Mouse (Mus musculus) hematopoietic multipotent progenitor cell, adult 10-12 weeks (in vitro differentiated cells): ENCODE data around the gene Adprh. TPM values are rescaled to one million over a fixed set of nuclear protein-coding genes. Genes with fewer than 3 reads are reported as not detected.

Source experiments
- polyA plus RNA-seq: library from polyadenylated mRNA; stranded (reverse); fragments of >175 nt; gene quantifications from 2 replicates; pipeline ENCODE4 v1.2.3, GENCODE M21; 2012; ENCODE audit warnings: low replicate concordance

Adprh gene
- polyA plus RNA-seq, result 130 and 341 TPM in 2 replicates

GRCm38 (mm10) chr16:38452442-38453202 is at the start of gene Adprh:
Gene Adprh (minus strand): TSS chr16:38452703.

GRCm38 (mm10) chr16:38455511-38456418 is 3.3 kb upstream of the Adprh start, which contains the start of gene Cd80:
Gene Cd80 (plus strand): TSS chr16:38455561.

GRCm38 (mm10) chr16:38432498-38433425 is 19.7 kb downstream of the Adprh start, which contains the start of gene Pla1a:
Gene Pla1a (minus strand): TSS chr16:38433145.

Other genes starting within 250 kb of the Adprh start
- gene Nr1i2, start 157.9 kb downstream of the Adprh start, polyA plus RNA-seq, result not detected in 2 replicates
- not detected in 2 replicates for gene Maats1, start 110.6 kb downstream of the Adprh start, polyA plus RNA-seq
- gene Cox17, start 105.7 kb downstream of the Adprh start, polyA plus RNA-seq, result 107 and 143 TPM in 2 replicates
- 175 and 201 TPM in 2 replicates for gene Gm21987, start 105.7 kb downstream of the Adprh start, polyA plus RNA-seq
- gene Popdc2, start 90.5 kb downstream of the Adprh start, polyA plus RNA-seq, result 1.4 and 1.8 TPM in 2 replicates
- 0.26 TPM in 1 of 2 replicates, not detected in the other for gene Pla1a, start 19.6 kb downstream of the Adprh start, polyA plus RNA-seq
- 1.2 and 1.7 TPM in 2 replicates for gene Cd80, start 2.9 kb upstream of the Adprh start, polyA plus RNA-seq
- gene Timmdc1, start 70.0 kb upstream of the Adprh start, polyA plus RNA-seq, result 19.7 and 40.6 TPM in 2 replicates
- 4.5 and 8.1 TPM in 2 replicates for gene Poglut1, start 97.6 kb upstream of the Adprh start, polyA plus RNA-seq
- 19.0 and 22.5 TPM in 2 replicates for gene Tmem39a, start 106.0 kb upstream of the Adprh start, polyA plus RNA-seq